Mouse (Mus musculus) cortical plate, adult 2 months (tissue): ENCODE measurements around the gene Pdgfd.

ENCODE experiments used
- CTCF ChIP-seq: fragments of 200-500 bp; IDR thresholded peaks from 2 replicates; pipeline ENCODE4 v1.5.1; 2011; ENCODE audit warnings: mild to moderate bottlenecking, control low read depth, low read length; ENCODE audit not compliant: insufficient read depth; ENCODE audit errors: extremely low read depth
- POLR2A ChIP-seq: fragments of 200-500 bp; IDR thresholded peaks from 2 replicates; pipeline ENCODE4 v1.6.1; 2011; ENCODE audit warnings: mild to moderate bottlenecking, low read length, control low read depth; ENCODE audit not compliant: insufficient read depth; ENCODE audit errors: extremely low read depth

GRCm38 (mm10) chr9:6424606-6425005, 256.2 kb downstream of the Pdgfd start:
- TF ChIP-seq CTCF (no peak), POLR2A (no peak)
